ENCODE assay signal across 8 mouse cellular contexts in the genomic region with DNA sequence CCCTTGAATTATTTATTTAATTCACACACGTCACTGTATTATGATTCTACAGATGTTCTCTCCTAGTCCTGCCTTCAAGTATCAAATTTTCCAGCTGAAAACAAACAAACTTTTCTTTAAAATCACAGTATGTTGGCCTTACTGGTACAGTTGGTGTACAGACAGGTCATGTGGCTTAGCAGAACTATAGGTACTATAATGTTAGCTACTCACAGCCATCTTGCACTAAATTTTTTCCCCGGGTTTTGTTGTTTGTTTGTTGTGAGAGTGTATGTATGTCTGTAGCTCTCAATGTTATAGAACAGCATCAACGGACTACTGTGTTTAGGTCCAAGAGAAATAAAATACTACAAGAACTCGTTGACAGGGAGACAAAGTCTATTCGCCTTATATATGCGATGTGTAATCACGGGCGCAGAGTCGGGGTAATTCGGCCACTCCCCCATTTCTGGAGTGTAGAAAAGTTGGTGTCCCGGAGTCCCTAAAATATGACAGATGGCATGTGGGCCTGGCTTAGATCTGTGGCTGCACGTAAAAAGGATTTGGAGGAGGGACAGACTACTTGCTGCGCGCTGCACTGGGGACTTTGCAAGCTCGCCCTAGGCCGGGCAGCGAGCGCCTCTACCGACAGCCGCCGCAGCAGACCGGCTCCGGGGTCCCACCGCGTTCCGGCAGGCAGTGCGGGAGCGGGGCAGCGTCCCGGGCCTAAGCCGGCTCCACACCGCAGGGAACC. TPM values are rescaled to one million over a fixed set of nuclear protein-coding genes. Genes with fewer than 3 reads are reported as not detected.
DNase-seq lines count a peak whose midpoint lies in the region; ATAC-seq lines count a peak whose summit lies in the region.

No protein-coding gene starts in this region.

- ATAC-seq in kidney, embryonic 14.5 days (ENCODE audit: low FRiP score, low TSS enrichment) = peak; percentile 94
- peak; percentile 95 for ATAC-seq in forebrain, embryonic 15.5 days (replicated peaks)
- ATAC-seq in liver, embryonic 15.5 days (ENCODE audit: insufficient read depth) = peak; percentile 90

- no peaks in the 10 kb centered on the region for H3K27me3 ChIP-seq in kidney, embryonic 14.5 days (ENCODE audit: control insufficient read depth, insufficient read depth, low read length)
- no peaks in the 10 kb centered on the region for H3K27me3 ChIP-seq in forebrain, embryonic 15.5 days
- no peaks in the 10 kb centered on the region for H3K27me3 ChIP-seq in liver, embryonic 15.5 days

- no peak for DNase-seq in kidney, postnatal 14 days
- peak; percentile 68 for DNase-seq in R1 (ENCODE audit: low read depth, low spot score)
- DNase-seq in adrenal gland, adult (ENCODE audit: inconsistent age in 2 of 2, low spot score in 1 of 2) = no peak
- no peak for DNase-seq in thymus, postnatal 14 days
- DNase-seq in kidney, postnatal 4 days = no peak

- peak overlapping the region; percentile 87 for H3K4me3 ChIP-seq in kidney, embryonic 14.5 days (ENCODE audit: low read length)
- H3K4me3 ChIP-seq in forebrain, embryonic 15.5 days = peak overlapping the region; percentile 86
- peak overlapping the region; percentile 90 for H3K4me3 ChIP-seq in liver, embryonic 15.5 days (replicated peaks)

- no peaks in the 10 kb centered on the region for H3K4me1 ChIP-seq in kidney, embryonic 14.5 days (ENCODE audit: control insufficient read depth, insufficient read depth, low read length)
- H3K4me1 ChIP-seq in forebrain, embryonic 15.5 days = peaks cover 8% of the 10 kb centered on the region
- peaks cover 11% of the 10 kb centered on the region for H3K4me1 ChIP-seq in liver, embryonic 15.5 days (replicated peaks)

- WGBS in kidney, embryonic 14.5 days = 2% methylated on average over 32 of the region's 32 CpGs
- under 1% methylated on average over 32 of the region's 32 CpGs for WGBS in forebrain, embryonic 15.5 days
- WGBS in liver, embryonic 15.5 days (ENCODE audit: insufficient replicate concordance) = 2% methylated on average over 32 of the region's 32 CpGs

- peaks cover 26% of the 10 kb centered on the region; the same call in 1 of the 2 replicates for H3K36me3 ChIP-seq in kidney, embryonic 14.5 days (ENCODE audit: control insufficient read depth, insufficient read depth, low read length)
- peaks cover 18% of the 10 kb centered on the region for H3K36me3 ChIP-seq in forebrain, embryonic 15.5 days
- peaks cover 17% of the 10 kb centered on the region for H3K36me3 ChIP-seq in liver, embryonic 15.5 days (replicated peaks)

- H3K4me2 ChIP-seq in kidney, embryonic 14.5 days (replicated peaks; ENCODE audit: low read depth, low read length) = peak overlapping the region; percentile 51
- H3K4me2 ChIP-seq in forebrain, embryonic 15.5 days (replicated peaks) = peak overlapping the region; percentile 49
- peak overlapping the region; percentile 70 for H3K4me2 ChIP-seq in liver, embryonic 15.5 days

- peak overlapping the region; percentile 97 for H3K27ac ChIP-seq in kidney, embryonic 14.5 days (ENCODE audit: low read depth, low read length)
- peak overlapping the region; percentile 98 for H3K27ac ChIP-seq in forebrain, embryonic 15.5 days (replicated peaks)
- H3K27ac ChIP-seq in liver, embryonic 15.5 days (replicated peaks) = peak overlapping the region; percentile 85

- peak overlapping the region; percentile 94 for H3K9ac ChIP-seq in kidney, embryonic 14.5 days (ENCODE audit: low read depth, low read length)
- peak overlapping the region; percentile 96 for H3K9ac ChIP-seq in forebrain, embryonic 15.5 days (replicated peaks)
- H3K9ac ChIP-seq in liver, embryonic 15.5 days = peak overlapping the region; percentile 75

- H3K9me3 ChIP-seq in kidney, embryonic 14.5 days (ENCODE audit: control insufficient read depth, low read length) = no peaks in the 10 kb centered on the region
- H3K9me3 ChIP-seq in forebrain, embryonic 15.5 days = no peaks in the 10 kb centered on the region
- no peaks in the 10 kb centered on the region for H3K9me3 ChIP-seq in liver, embryonic 15.5 days (replicated peaks)

RNA-seq across cellular contexts. Expression of a gene that starts 0.5 kb away (rescaled TPM):
- polyA plus RNA-seq in kidney, embryonic 14.5 days (2014; fragmentation: Nextera tagmentation; extraction: Ambion mirVana) = 29.3 and 50.5 TPM in 2 replicates
- polyA plus RNA-seq in forebrain, embryonic 15.5 days (2015; fragmentation: Nextera tagmentation; extraction: Ambion mirVana) = 37.3 and 38.0 TPM in 2 replicates
- 20.8 and 23.0 TPM in 2 replicates for polyA plus RNA-seq in liver, embryonic 15.5 days (2015; fragmentation: Nextera tagmentation; extraction: Ambion mirVana)

RNA-seq across cellular contexts. Expression of a gene that starts 38.4 kb away (rescaled TPM):
- polyA plus RNA-seq in kidney, embryonic 14.5 days (2014; fragmentation: Nextera tagmentation; extraction: Ambion mirVana) = not detected in 2 replicates
- polyA plus RNA-seq in forebrain, embryonic 15.5 days (2015; fragmentation: Nextera tagmentation; extraction: Ambion mirVana) = not detected in 2 replicates
- not detected in 2 replicates for polyA plus RNA-seq in liver, embryonic 15.5 days (2015; fragmentation: Nextera tagmentation; extraction: Ambion mirVana)
